In the genomic region with DNA sequence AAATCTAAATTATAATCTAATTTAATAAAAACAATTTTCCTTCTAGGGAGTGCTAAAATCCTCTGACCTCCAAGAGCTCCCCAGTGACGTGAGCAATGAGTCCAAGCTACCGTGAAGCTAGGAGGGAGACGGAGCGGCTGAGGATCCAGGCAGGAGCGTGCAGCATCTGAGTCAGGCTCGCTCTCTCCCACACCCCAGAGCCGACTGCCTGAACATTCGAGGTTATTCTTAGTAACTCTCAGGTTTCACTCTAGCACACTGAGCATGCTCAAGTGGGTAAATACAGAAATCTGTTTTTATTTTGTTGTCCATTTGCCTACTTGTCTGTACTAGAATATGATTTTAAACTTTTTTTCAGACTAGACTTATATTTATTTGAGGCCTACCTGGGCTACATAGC, we compare ENCODE assay signal across 11 mouse cellular contexts. TPM values are rescaled to one million over a fixed set of nuclear protein-coding genes. Genes with fewer than 3 reads are reported as not detected.
A peak's percentile ranks its signal among the peaks of the same experiment; 100 is the strongest.
DNase-seq lines count a peak whose midpoint lies in the region; ATAC-seq and TF ChIP-seq lines count a peak whose summit lies in the region.
"Had no signal": no experiment of that assay in that cellular context is flagged by ENCODE, and none has a peak within 500 bp of the region (broad histone marks: within the 10 kb centered on the region; RNA-seq: fewer than 3 reads in every experiment).

No protein-coding gene starts in this region.

- peak; percentile 63 for DNase-seq in kidney, postnatal 0 days (ENCODE audit: low spot score)
- no peak for DNase-seq in kidney, postnatal 36 days
- peak; percentile 36 to 60 for DNase-seq in adrenal gland, postnatal 36 days
- peak; percentile 32 for DNase-seq in lung, postnatal 25 days (ENCODE audit: low spot score)
- DNase-seq in thymus, postnatal 4 days: no peak

- H3K27ac ChIP-seq in kidney, postnatal 0 days: no peak overlapping the region
- H3K27ac ChIP-seq in heart, embryonic 11.5 days (ENCODE audit: low read depth, low read length): peak overlapping the region; percentile 35

- H3K4me3 ChIP-seq in kidney, postnatal 0 days (replicated peaks; ENCODE audit: low read depth, low read length): no peak overlapping the region
- H3K4me3 ChIP-seq in heart, embryonic 11.5 days (ENCODE audit: low read depth, low read length): no peak overlapping the region

- ATAC-seq in kidney, postnatal 0 days (replicated peaks; ENCODE audit: low FRiP score, low read depth): 0 out of 2 replicates have a peak, but pooled peaks have one; percentile 74
- no peak for ATAC-seq in heart, embryonic 11.5 days (replicated peaks; ENCODE audit: insufficient number of reproducible peaks, low FRiP score, low TSS enrichment)
- ATAC-seq in cerebellum, adult (ENCODE audit: insufficient number of reproducible peaks, low FRiP score, low TSS enrichment): no peak
- no peak for ATAC-seq in CD4-positive, CD25-positive, alpha-beta regulatory T cell, adult 4 months

- no peak overlapping the region for H3K9ac ChIP-seq in kidney, postnatal 0 days (ENCODE audit: low read depth, low read length)
- H3K9ac ChIP-seq in heart, embryonic 11.5 days (ENCODE audit: low read depth, low read length): no peak overlapping the region

- H3K4me2 ChIP-seq in kidney, postnatal 0 days (ENCODE audit: low read length): no peak overlapping the region
- no peak overlapping the region for H3K4me2 ChIP-seq in heart, embryonic 11.5 days

- H3K9me3 ChIP-seq in kidney, postnatal 0 days (replicated peaks; ENCODE audit: low read length): no peaks in the 10 kb centered on the region
- H3K9me3 ChIP-seq in heart, embryonic 11.5 days (replicated peaks; ENCODE audit: control insufficient read depth, low read length): no peaks in the 10 kb centered on the region

- H3K4me1 ChIP-seq in kidney, postnatal 0 days (replicated peaks; ENCODE audit: insufficient read depth, low read length): no peaks in the 10 kb centered on the region; the same call in 1 of the 2 replicates
- H3K4me1 ChIP-seq in heart, embryonic 11.5 days (ENCODE audit: control insufficient read depth, insufficient read depth, low read length): peaks cover 8% of the 10 kb centered on the region; the same call in 1 of the 2 replicates

- WGBS in kidney, postnatal 0 days: 38% methylated on average over 8 of the region's 8 CpGs
- WGBS in heart, embryonic 11.5 days (ENCODE audit: insufficient replicate concordance): 43% methylated on average over 8 of the region's 8 CpGs

- no peak for TF ChIP-seq CTCF in kidney, postnatal 0 days (IDR thresholded peaks at IDR 0.05; ENCODE audit: low read depth)

- H3K36me3 ChIP-seq in kidney, postnatal 0 days (ENCODE audit: insufficient read depth, low read length): 0 out of 2 replicates have a peak, but pooled peaks cover 4% of the 10 kb centered on the region
- 0 out of 2 replicates have a peak, but pooled peaks cover 6% of the 10 kb centered on the region for H3K36me3 ChIP-seq in heart, embryonic 11.5 days (ENCODE audit: control insufficient read depth, insufficient read depth, low read length)

- H3K27me3 ChIP-seq in kidney, postnatal 0 days (ENCODE audit: insufficient read depth, low read length): no peaks in the 10 kb centered on the region
- H3K27me3 ChIP-seq in heart, embryonic 11.5 days (ENCODE audit: control insufficient read depth, insufficient read depth, low read length): no peaks in the 10 kb centered on the region

RNA-seq across cellular contexts. Expression of a gene that starts 28.2 kb away (rescaled TPM):
- polyA plus RNA-seq in kidney, postnatal 0 days (2015; fragmentation: Nextera tagmentation; extraction: Ambion mirVana): 452 and 455 TPM in 2 replicates
- 10 to 100 TPM; 66.8 to 86.5 TPM for total RNA-seq in adrenal gland, postnatal 36 days (2021)
- polyA plus RNA-seq in heart, embryonic 11.5 days (2014; fragmentation: Nextera tagmentation; extraction: Ambion mirVana): 179 and 220 TPM in 2 replicates
- 1,000 to 10,000 TPM in 1 of 2 experiments, 100 to 1,000 TPM in 1; 977 to 1,004 TPM for polyA plus RNA-seq in CD4-positive, CD25-positive, alpha-beta regulatory T cell, adult 4 months (2017; shearing (Covaris generic))

RNA-seq across cellular contexts. Expression of a gene that starts 30.2 kb away (rescaled TPM):
- 168 and 176 TPM in 2 replicates for polyA plus RNA-seq in kidney, postnatal 0 days (2015; fragmentation: Nextera tagmentation; extraction: Ambion mirVana)
- total RNA-seq in adrenal gland, postnatal 36 days (2021): 10 to 100 TPM; 15.6 to 20.4 TPM
- 23.1 and 27.9 TPM in 2 replicates for polyA plus RNA-seq in heart, embryonic 11.5 days (2014; fragmentation: Nextera tagmentation; extraction: Ambion mirVana)
- polyA plus RNA-seq in CD4-positive, CD25-positive, alpha-beta regulatory T cell, adult 4 months (2017; shearing (Covaris generic)): 100 to 1,000 TPM in 1 of 2 experiments, 10 to 100 TPM in 1; 72.5 to 166 TPM

RNA-seq across cellular contexts. Expression of a gene that starts 46.1 kb away (rescaled TPM):
- polyA plus RNA-seq in kidney, postnatal 0 days (2015; fragmentation: Nextera tagmentation; extraction: Ambion mirVana): 0.20 and 0.22 TPM in 2 replicates
- total RNA-seq in adrenal gland, postnatal 36 days (2021): not detected
- not detected in 2 replicates for polyA plus RNA-seq in heart, embryonic 11.5 days (2014; fragmentation: Nextera tagmentation; extraction: Ambion mirVana)
- polyA plus RNA-seq in CD4-positive, CD25-positive, alpha-beta regulatory T cell, adult 4 months (2017; shearing (Covaris generic)): not detected
- total RNA-seq: common myeloid progenitor, adult 5-6 weeks; layer of hippocampus, adult 18-20 months had no signal
- polyA plus RNA-seq: stomach, embryonic 14.5 days had no signal

RNA-seq across cellular contexts. Expression of a gene that starts 54.4 kb away (rescaled TPM):
- 7.6 and 7.8 TPM in 2 replicates for polyA plus RNA-seq in kidney, postnatal 0 days (2015; fragmentation: Nextera tagmentation; extraction: Ambion mirVana)
- 1 to 10 TPM; 5.2 to 8.5 TPM for total RNA-seq in adrenal gland, postnatal 36 days (2021)
- 2.0 and 3.2 TPM in 2 replicates for polyA plus RNA-seq in heart, embryonic 11.5 days (2014; fragmentation: Nextera tagmentation; extraction: Ambion mirVana)
- polyA plus RNA-seq in CD4-positive, CD25-positive, alpha-beta regulatory T cell, adult 4 months (2017; shearing (Covaris generic)): 10 to 100 TPM; 31.2 to 54.2 TPM

Comparison
In these comparisons a context has a peak if more than half of its experiments do, and no peak if none do; other contexts are left out.
1. DNase-seq: peak in kidney, postnatal 0 days (single experiment), adrenal gland, postnatal 36 days (2 of 2) and lung, postnatal 25 days (single experiment); none in kidney, postnatal 36 days (0 of 2) and thymus, postnatal 4 days (single experiment).